Mouse (Mus musculus) G1E (cell line): Measurements from ENCODE around the gene Prr29.

Source experiments
- CTCF ChIP-seq: IDR thresholded peaks from 2 replicates; pipeline ENCODE4 v1.5.1; 2012; ENCODE audit warnings: low read depth, low read length, inconsistent platforms, mixed read lengths
- GATA1 ChIP-seq: IDR thresholded peaks from 2 replicates; pipeline ENCODE4 v1.6.1; 2012; ENCODE audit warnings: borderline replicate concordance, low read length, inconsistent platforms, mixed read lengths
- GATA2 ChIP-seq: IDR thresholded peaks from 2 replicates; pipeline ENCODE4 v1.6.1; 2012; ENCODE audit warnings: low read depth, low read length, inconsistent platforms, borderline replicate concordance
- TAL1 ChIP-seq: conservative IDR thresholded peaks from 2 replicates; pipeline ENCODE4 v1.6.1; 2012; ENCODE audit warnings: low read depth, low read length, inconsistent platforms, mixed read lengths

DNA sequence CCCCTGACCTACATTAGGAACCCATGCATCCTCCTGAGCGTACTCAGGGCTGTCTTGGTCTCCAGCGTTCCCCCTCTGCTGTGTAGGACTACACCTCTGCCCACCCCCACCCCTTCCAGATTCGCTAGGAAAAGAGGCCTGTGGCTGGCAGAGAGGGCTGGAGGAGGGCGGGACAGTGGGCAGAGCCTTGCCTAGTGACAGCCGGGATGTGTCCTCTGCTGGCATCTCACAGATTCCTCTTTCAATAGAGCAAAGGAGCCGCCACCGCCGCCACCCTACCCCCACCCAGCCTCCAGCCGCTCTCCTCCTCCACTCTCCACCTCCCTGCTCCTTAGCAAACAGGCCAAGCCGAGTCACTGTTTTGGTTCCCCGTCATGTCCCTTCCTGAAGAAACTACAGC lies 560 bp upstream of the Prr29 start:
- no peak for TF ChIP-seq CTCF
- no peak for TF ChIP-seq TAL1
- TF ChIP-seq GATA1: no peak
- no peak for TF ChIP-seq GATA2
